Mouse (Mus musculus) brain, embryonic 14.5 days (tissue): Measurements from ENCODE around the gene Cdca8.

Experiments used
- CTCF ChIP-seq: fragments of 200-500 bp; IDR thresholded peaks from 2 replicates; pipeline ENCODE4 v1.5.1; 2012; ENCODE audit warnings: inconsistent platforms, mild to moderate bottlenecking, moderate library complexity, borderline replicate concordance; ENCODE audit not compliant: insufficient read depth, insufficient read length; ENCODE audit errors: extremely low read depth
- POLR2A ChIP-seq: fragments of 200-500 bp; IDR thresholded peaks from 2 replicates; pipeline ENCODE4 v1.6.1; 2012; ENCODE audit warnings: mild to moderate bottlenecking, inconsistent platforms, borderline replicate concordance; ENCODE audit not compliant: poor library complexity, insufficient read depth, insufficient read length, severe bottlenecking; ENCODE audit errors: extremely low read depth

DNA sequence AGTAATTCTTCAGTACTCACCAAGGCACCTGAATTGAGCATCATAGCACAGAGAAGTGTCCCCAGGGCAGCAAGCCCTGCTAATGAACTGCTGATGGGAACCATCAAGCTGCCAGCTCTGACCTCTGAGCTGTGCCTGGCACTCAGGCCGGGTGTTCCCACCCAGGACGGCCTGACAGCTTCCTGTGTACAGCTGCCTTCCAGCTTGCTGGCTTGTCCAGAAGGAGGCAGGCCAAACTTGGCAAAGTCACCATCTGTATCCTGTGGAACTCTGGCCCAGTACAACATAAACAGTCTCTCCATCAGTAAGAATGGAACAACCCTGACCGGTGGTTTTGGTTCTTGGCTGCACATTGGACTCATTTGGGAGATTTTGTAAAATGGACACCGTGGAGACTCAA is 14.4 kb upstream of the Cdca8 start:
- no peak for TF ChIP-seq CTCF
- no peak for TF ChIP-seq POLR2A
